Mouse (Mus musculus): ENCODE measurements at regions not wholly inside any gene's neighbourhood (a gene's known extent, or its start where the extent isn't known, plus 50 kb on each side); places are given as distances from the start of the nearest gene placed in this dataset.

DNA sequence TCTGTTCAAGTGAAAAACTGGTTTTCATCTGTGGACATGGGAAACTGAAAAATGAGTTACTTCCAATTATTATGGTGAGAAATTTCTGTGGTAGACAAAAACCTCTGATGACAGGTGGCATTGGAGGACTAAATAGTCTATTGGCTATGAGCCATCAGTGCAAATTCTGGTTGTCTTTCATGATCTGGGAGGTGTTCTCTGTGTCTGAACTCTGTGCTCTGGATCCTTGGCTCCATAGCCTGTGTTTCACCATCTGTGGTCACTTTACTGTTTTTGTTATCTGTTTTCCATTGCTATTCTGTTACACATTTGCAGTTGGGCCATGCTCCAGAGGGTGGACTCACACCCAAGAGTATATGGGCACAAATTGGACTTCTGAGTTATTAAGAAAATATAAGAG, 359.9 kb downstream of the Btg1 start:
- TF ChIP-seq POLR2A (IDR thresholded peaks at IDR 0.05; ENCODE audit: low read depth, low read length) (no peak), CTCF (IDR thresholded peaks at IDR 0.05; ENCODE audit: extremely low read depth, insufficient read depth, insufficient read length, insufficient replicate concordance) (no peak)
